Mouse (Mus musculus): ENCODE measurements at regions not wholly inside any gene's neighbourhood (a gene's known extent, or its start where the extent isn't known, plus 50 kb on each side); places are given as distances from the start of the nearest gene placed in this dataset.

DNA sequence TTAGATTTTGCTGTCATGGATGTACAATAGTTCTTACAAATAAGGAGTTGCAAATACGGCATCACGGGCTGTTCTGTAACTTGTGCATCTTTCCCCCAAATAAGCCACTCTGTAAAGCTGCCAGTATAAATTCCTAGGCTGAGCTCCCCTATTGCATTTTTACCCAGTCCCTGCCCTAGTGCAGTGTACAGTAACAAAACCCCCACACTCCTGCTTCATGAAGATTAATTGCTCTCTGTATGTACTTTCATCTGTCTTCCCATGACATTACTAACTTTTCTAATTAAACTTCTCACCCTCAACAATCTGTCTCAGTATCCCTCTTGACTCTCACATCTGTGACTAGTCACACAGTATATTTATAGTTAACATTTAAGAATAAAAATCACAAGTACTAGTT, 73.4 kb downstream of the Tm4sf1 start:
- no peak for DNase-seq

DNA sequence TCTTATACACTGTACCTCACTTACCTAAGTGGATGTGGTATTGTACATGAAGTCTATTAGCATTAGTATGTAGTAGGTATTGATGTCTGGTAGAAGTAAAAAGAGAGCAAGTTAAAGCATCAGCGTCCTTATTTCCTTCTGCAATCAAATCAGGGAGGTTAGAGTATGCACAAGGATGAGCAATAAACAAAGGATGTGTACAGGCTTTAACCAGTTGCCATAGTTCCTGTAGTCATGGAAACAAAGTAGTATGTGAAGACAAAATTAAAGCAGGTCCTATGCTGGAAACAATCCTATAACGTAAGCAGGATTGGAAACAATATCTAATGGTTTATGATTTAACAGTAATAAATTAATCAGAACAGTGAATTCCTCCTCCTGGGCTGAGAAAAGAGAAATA, 78.0 kb downstream of the Tm4sf1 start:
- no peak for DNase-seq

DNA sequence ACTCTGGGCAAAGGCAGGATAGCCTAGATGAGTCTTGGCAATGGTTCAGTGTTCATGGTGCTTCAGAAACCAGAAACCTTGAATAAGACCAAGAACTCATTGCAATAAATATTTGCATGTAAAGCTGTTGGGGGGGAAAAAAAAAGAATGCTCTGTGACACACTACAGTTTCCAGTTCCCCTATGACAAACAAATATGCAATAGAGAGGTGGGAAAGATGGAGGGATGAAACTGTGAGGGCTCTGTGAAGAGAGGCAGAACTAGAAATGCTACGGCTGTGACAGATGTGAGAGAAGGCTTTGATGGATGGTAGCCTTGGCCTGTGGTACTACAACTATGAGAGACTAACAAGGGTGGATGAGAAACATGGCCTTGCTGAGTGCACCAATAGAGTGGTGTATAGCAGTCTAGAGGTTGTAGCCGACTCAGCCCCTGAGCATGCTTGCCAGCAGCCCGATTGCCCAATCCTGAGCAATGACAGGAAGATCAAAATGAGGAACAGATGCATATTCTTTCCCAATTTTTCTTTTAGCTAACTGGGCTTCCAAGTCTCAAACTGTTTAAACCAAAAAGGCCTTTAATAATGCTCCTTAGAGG, 79.4 kb downstream of the Tm4sf1 start:
- DNase-seq: no peak

DNA sequence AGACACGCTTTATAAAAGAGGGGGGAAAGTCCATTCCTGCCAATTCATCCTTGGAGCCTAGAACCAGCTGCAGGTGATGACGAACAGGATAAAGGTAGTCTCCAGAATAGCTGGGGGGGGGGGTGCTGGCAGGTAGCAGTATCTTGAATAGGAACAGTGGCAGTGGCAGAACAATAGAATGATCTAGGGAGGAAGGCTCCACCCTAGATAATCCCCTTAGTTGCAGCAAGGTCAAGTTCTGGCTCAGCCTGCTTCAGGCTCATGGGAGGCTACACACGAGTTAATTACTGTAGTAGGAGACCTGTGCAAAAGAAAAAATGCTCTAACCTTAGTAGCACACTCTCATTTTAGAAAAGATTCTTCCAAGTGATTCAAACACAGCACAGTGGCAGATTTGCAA, 83.4 kb downstream of the Tm4sf1 start:
- DNase-seq: no peak

DNA sequence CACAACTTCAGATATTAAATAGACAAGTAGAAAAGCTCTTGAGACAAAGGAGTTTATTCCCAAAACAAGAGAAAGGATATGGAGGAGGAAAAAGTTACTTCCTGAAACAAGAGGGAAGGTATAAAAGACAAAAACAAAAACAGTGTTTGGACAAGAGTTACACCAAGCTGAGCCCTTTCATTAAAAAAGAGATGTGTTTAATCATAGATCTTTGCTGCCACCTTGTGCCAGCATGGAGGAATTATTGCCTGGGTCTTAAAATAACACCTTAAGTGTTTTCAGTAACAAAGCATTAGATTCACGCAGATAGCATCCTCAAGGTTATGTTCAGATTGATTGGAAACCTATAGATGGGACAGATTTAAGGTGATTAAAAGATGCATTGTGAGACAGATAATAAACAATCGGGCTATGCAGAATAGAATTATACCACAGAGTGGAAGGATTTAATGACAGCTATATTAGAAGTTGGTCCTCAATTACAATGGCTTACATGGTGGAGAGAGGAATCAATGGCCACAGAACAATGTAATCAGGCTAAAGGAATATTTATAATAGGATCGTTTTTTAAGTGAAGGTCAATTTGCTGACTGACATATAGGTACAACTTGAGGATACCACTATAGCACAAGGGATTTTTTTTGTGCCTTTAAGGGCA, 97.6 kb downstream of the Tm4sf1 start:
- peak; percentile 19 for DNase-seq

DNA sequence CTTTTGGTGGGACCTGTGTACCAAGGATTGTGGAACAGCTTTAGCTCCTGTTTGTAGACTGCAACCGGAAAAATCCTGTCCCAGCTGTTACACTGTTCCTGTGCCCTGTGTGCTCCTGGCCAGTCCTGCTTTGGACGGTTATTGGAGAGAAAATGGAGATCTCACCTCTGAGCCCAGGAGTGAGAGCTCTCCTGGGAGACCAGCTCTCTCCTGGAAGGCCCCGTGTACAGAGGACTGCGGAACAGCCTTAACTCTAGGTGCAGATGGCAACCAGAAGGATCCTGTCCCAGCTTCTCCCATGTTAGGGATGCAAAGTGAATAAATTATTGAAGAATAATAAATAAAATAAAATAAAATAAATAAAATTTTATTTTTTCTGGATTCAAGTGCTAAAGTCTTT, 98.4 kb downstream of the Tm4sf1 start:
- no peak for DNase-seq

DNA sequence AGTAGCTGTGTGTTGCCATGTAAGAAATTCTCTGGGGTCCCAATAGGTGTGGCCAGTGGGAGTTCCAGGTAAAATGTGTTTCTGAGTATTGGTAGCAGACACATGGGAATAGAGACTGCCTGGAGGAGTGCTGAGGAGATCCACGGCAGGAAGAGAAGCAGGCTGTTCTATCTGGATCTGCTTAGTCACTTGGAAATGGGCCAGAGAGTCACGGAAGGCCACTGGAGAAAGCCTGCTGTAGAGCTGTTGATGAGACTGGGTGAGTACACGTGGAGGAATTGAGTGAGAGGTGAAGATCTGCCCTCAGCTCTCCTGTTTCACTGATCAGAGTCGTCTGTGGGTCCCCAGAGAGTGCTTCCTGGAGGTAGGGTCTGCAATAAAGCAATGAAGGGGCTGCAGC, 120.2 kb downstream of the Tm4sf1 start:
- no peak for DNase-seq

DNA sequence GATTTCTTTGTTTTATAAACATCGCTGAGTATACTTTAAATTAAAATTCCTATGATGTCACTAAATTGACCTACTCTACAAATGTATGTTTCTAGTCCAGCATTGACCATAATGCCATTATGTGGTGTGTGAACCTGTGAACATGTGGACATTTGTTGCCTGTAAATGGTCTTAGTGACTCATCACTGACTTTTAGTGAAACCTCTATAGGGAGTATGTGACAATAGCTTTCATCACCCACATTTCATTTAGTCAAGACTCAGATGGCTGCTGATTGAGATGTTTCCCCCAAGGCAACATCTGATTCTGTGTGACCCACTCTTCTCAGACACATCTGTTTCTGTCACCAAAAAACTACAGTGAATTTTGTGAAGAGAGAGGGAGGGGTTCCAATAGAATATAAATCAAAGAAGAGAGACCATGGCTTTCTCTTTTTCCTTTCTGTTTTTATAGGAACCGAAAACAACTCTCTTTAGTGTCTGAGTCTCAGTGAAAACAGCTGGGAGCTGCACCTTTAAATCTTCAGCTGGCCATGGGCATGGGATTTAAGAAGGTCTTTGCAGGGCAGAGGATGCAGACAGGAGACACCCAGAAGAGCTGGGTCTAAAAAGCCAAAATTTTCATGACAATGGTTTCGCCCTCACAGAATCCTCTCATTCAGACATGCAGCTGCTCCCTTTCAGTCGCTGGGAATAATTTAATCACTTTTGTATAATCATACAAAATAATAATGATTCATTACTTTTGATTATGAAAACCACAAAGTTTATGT, 148.4 kb downstream of the Tm4sf1 start:
- DNase-seq: no peak

DNA sequence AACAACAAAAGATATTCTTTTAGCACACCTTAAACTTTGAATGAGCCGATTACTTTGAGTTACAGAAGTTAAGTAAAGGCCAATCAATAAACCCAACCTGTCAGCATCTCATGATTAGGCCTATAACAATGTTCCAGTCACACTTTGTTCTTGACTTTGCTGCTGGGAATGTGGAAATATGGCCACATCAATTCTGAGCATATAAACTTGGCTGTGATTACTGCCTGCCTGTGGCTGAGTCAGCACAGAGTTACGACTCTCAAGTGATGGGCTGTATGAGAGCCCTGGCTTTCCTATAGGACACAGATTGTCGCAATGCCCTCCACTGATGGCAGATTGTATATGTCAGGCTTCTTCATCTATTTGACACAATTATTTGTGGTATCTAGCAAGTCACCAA, 152.6 kb downstream of the Tm4sf1 start:
- no peak for DNase-seq

DNA sequence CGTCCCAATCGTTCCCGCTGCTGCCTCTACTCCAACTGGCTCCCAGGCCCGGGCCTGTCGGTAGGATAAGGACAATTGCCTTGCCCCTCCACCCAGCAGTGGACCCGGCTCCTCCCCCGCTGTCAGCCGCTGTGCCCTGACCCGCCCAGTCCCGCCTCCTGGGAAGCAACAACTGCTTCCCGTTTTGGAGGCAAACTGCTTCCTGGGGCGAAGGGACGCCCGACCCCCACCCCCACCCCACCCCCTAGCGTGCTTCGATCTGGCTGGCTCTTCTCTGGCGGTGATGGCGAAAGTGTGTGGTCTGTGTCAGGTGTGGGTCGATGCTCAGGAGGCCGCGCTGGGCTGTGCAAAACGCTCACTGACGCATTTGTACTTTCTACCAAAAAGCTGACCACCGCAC, 164.9 kb downstream of the Tm4sf1 start:
- peak; percentile 3 for DNase-seq

DNA sequence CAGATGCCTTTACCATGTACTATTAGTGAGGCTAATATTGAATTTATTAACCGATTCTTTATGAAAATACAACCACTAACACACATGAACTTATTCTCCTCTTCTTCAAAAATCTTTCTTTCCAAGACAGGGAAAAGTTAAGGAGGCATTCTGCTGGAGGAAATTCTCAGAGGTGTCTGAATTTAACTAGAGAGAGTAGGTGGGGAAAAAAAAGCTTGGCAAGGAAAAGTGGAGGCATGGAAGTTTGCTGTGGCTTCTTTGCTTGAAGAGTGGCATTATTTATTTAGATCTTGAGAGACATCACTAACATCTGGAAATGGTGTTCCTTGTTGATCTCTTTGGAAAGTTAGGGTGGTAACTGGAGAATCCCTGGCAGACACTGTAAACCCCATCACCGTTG, 173.2 kb downstream of the Tm4sf1 start:
- DNase-seq: no peak

DNA sequence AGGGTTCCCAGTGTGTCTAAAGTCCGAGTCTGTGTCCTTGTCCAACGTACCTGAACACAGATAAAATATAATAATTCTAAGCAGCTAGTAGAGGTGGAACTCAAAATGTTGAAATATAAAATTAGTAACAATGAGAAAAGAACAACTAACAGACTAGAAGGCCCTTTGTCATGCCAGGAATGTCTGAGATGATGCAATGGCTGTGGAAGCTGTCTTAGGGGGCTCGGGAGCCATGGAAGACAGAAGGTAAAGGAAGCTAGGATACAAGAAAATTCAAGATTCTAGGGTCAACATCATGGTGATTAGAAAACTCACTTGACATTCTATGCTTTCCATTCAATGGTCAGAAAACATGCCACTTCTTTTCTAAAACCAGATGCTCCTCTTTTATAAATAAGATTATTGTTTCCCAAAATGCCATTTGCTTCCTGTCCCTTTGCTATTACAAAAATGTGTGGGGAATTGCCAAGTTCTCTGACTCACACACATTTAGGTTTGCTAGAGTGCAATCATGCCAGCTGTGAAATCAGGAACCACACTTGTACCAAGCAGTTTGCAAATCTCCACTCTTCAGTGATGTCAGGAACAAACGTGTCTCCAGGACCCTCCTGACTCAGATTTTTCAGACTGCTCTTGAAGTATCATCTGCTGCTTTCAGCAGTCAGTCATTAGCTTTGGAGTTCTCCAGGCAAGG, 175.8 kb downstream of the Tm4sf1 start:
- no peak for DNase-seq

DNA sequence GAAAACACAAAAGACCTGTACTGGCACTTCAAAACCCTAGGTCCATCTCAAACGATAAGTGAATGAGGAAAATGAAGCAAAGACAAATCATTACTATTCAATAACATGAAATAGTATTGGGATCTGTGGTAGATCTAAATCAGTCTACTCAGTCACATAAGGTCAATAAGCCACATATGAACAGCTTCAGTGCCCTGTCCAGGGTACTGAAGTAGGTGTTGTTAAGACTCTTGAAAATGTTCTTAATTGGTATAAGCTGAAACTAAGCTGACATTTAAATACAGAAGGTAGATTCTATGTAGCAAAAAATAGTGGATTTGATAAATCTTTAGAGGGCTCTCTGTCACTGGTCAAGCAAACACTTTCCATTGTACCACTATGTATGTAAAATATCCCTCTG, 183.8 kb downstream of the Tm4sf1 start:
- DNase-seq: no peak

DNA sequence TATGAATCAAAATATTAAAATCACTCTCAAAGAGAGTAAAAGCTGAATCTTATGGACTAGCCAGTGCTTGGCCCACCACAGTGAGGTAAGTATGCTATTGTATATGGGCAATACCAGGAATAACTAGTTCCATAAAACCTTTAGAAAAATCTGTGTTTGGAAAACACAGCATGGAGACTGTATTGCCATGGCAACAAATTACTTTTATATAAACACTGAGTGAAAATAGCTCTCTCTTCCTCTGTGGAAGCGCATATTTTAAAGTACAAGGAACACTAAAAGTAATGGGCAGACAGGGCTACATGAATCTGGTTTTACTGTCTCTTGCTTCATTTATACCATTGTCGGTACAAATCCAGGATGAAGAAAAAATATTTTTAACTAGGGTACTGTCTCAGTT, 199.5 kb downstream of the Tm4sf1 start:
- DNase-seq: no peak

DNA sequence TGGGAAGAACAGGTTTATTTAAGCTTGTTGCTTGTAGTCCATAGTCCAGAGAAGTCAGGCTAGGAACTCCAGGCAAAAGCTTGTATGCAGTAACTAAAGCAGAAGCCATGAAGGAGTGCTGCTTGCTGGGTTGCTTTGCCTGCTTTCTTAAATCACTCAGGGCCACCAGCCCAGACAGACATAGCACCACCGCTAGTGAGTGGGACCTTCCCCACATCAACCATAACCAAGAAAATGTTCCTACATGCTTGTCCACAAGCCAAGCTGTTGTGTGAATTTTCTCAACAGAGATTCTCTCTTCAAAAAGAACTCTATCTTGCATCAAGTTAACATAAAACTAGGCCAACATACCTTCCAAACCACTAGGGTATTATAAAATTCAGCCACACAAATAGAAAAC, 201.3 kb downstream of the Tm4sf1 start:
- no peak for DNase-seq

DNA sequence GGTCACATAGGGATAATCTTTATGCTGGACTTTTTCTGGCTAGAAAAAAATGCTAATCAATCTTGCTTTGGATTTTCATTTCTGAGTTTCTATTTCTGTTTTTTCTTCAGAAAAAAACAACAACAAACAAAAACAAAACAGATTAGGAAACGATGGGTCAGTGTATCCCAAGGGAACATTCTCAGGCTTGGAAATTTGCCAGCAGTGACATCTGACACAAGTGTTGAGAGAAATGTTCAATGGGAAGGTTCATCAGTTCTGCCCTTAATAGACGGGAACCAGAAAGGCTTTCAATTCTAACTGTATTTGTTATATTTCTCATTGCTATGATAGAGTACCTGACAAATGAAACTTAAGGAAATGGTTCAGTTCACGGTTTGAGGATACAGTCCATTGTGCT, 206.9 kb downstream of the Tm4sf1 start:
- DNase-seq: no peak

DNA sequence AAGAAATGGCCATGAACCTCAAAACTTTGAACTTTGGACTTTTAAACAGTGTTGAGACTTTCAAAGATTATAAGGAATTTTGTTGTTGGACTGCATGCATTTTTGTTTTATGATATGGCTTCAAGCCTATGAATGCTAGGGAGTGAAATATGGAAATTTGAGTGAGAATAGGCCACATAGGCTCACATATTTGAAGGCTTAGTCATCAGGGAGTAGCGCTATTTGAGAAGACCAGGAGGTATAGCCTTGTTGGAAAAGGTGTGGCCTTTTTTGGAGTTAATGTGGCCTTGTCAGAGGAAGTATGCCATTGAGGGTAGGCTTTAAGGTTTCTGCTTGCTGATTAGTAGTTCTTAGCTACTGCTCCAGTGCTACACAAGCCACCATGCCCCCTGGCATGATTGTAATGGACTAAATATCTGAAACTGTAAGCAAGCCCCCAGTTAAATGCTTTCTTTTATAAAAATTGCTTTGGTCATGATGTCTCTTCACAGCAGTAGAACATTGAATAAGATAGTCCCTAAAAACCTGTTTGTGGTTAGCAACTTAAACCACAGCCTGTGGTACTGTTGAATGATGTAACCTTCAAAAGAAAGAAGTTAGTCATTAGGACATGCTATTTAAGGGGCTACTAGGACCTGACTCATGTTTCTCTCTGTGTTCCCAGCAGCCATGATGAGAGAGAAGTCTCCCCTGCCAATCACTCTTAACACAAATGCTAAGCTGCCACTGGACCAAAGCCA, 208.4 kb downstream of the Tm4sf1 start:
- no peak for DNase-seq

DNA sequence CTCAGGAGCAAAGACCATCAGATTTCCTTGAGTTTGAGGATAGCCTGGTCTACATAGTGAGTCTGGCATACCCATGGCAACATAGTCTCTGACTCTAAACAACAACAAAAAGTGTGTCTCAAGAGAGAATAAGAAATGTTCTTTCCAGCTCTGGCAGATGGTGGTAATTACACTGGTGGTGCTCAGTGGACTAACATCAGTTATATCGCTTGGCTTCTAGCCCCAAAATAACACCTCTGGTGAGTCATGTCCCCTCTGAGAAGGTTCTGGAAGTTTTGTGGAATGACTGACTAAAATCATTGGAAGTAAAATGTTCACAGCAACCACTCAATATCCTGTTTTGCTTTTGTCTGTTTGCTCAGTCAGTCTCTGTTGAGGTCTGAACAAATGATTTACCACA, 227.3 kb downstream of the Tm4sf1 start:
- no peak for DNase-seq

DNA sequence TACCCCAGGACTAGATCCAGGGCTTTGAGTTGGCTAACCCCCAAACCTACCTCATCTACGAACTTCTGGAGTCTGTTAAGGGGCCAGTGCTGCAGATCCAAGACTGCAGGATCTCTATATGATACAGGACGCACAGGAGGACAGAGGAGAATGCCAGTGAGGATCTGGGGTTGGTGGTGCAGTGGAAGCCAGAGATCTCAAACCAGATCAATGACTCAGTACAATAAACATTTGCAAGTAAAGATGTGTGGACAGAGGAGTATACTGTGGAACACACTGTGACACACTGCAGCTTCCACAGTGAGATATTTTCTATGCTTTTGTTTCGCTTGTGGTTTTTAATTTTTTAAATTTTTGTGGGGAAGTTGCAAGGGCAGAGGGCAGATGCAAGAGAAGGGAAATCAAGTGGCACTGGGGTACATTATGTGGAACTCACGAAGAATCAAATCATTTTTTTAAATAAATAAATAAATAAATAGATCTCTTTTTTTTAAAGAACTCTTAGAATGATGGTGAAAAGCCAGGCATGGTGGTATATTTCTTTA, 227.8 kb downstream of the Tm4sf1 start:
- DNase-seq: no peak

DNA sequence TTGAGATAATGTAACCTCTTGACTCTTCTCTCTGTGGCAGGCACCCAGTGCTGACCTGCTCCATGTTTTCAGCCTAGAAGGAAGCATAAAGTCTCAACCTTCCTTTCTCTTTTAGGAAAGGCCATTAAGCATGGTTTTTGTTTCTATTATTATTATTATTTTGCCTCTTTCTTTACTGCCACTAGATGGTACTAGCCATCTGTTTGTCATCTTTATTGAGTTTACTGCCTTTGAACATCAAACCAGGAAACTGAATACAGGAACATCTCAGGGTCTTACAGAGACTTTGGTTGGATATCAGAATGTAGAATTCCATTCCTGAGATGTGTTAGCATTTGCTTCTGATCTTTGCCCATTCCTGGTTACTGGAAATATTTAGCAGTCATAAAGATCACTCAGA, 268.8 kb downstream of the Tm4sf1 start:
- no peak for DNase-seq

DNA sequence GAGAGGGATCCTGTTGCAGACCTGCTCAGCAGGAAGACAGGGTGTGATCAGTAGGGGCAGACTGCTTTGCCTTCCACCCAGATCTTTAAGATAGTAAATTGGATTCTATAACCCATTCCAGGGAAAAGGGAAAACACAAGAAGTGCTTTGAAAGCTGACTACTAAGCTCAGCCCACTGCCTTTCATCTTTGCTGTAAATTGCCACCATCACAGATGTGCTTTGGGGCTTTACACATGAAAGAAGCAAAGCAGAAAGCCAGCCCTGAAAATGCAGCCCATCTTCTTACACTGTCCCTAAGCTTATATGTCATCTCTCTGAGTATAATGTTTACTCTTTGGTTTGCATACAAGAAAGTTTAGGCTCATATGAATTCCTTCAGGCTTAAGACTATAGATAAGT, 283.6 kb downstream of the Tm4sf1 start:
- DNase-seq: no peak

DNA sequence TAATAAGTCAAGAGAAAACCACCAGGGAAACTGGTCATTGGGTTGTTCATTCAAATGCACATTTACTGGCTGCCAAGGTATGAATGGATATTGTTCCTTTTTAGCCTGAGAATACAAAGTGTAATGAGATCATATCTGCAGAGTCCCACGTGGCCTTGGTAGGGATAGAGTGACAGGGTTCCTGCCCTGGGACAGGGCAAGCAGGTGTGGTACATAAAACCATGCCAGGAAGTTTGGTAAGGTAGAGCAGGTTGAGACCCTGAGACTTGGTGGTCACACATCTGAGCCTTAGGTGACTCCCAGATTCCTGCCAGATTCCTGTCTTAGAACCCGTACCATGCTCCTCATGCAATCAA, 320.5 kb downstream of the Tm4sf1 start:
- DNase-seq: no peak
